Mouse (Mus musculus) hindbrain, embryonic 10.5 days (tissue): ENCODE results near the gene 4930402F06Rik. TPM values are rescaled to one million over a fixed set of nuclear protein-coding genes. Genes with fewer than 3 reads are reported as not detected.

Experiments used
- DNase-seq: peaks from one replicate; pipeline ENCODE4 v3.0.0-alpha.2; 2017; ENCODE audit warnings: low spot score
- H3K27ac ChIP-seq: fragments of 300-500 bp; sonication (generic); 2 replicates; pipeline ENCODE4 v1.5.1; 2016; ENCODE audit warnings: mild to moderate bottlenecking, moderate library complexity
- H3K27me3 ChIP-seq: fragments of 300-500 bp; sonication (generic); 2 replicates; pipeline ENCODE4 v1.6.1; 2016; ENCODE audit warnings: mild to moderate bottlenecking; ENCODE audit not compliant: poor library complexity, insufficient read depth, severe bottlenecking
- H3K36me3 ChIP-seq: fragments of 300-500 bp; sonication (generic); 2 replicates; pipeline ENCODE4 v1.6.1; 2016; ENCODE audit warnings: mild to moderate bottlenecking, moderate library complexity
- H3K4me1 ChIP-seq: fragments of 300-500 bp; sonication (generic); replicated peaks from 2 replicates; pipeline ENCODE4 v1.6.1; 2016; ENCODE audit warnings: mild to moderate bottlenecking
- H3K4me3 ChIP-seq: fragments of 300-500 bp; sonication (generic); 2 replicates; pipeline ENCODE4 v1.5.1; 2016; ENCODE audit warnings: mild to moderate bottlenecking, moderate library complexity
- H3K9me3 ChIP-seq: fragments of 300-500 bp; sonication (generic); 2 replicates; pipeline ENCODE4 v1.6.1; 2016; ENCODE audit warnings: mild to moderate bottlenecking, moderate library complexity
- WGBS: fragments of 180-500 bp; shearing (Covaris S2); methylation state at CpG from one replicate; pipeline ENCODE4 v1.1.7; 2016; 5-methylcytosine and 5-hydroxymethylcytosine counted together
- polyA plus RNA-seq: library from polyadenylated mRNA; unstranded; fragments of >200 nt; fragmentation: Nextera tagmentation; extraction: Ambion mirVana; gene quantifications from 2 replicates; pipeline ENCODE4 v1.2.1, GENCODE M21; 2016

4930402F06Rik gene
- polyA plus RNA-seq, 1 experiment from 2014 or later: not detected

DNA sequence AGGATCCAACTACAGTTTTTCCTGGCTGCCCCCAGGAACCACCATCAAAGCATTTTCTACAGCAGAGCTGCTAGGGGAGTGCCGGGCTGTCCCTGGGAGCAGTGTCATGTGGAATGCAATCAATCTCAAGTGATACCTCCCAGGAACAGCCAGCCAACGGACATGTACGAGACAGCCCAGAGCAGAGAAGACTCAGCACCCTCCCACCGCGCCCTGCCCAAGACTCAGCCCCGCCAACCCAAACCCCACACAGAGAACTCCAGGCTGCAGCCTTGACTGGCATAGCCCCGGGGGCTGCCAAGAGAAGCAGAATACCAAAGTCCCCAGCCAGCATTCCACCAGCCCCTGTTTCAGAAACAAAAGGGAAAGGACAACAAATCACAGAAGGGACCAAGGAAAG, 35.0 kb upstream of the 4930402F06Rik start:
- H3K27ac ChIP-seq: peak overlapping the region; percentile 75; the same call in 1 of the 2 replicates
- WGBS: 48% methylated on average over 7 of the region's 7 CpGs
- no peaks in the 10 kb centered on the region for H3K36me3 ChIP-seq
- no peaks in the 10 kb centered on the region for H3K27me3 ChIP-seq
- H3K4me1 ChIP-seq: peaks cover 46% of the 10 kb centered on the region
- no peaks in the 10 kb centered on the region for H3K9me3 ChIP-seq
- H3K4me3 ChIP-seq: peak overlapping the region; percentile 12; the same call in 1 of the 2 replicates
- DNase-seq: no peak

DNA sequence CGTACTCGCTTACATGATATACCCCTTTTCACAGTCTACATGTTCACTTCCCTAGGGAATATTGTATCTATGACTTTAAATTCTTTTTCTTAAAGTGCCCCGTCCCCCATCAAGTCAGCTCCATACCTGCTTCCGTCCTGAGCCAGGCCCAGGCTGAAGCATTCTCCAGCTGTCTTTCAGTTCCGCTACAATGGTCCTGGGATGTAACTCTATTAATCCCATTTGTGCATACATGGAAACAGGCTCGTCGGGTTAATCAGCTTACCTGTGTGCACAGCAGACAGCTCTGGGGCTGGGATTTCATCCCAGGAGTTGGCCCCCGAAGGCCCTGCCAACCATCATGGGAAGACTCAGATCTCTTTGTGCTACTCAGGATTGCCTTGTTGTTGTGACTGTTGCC, 33.8 kb upstream of the 4930402F06Rik start:
- Histone ChIP-seq H3K4me3 (no peak overlapping the region), H3K27me3 (no peaks in the 10 kb centered on the region), H3K36me3 (no peaks in the 10 kb centered on the region), H3K4me1 (peaks cover 46% of the 10 kb centered on the region), H3K9me3 (no peaks in the 10 kb centered on the region), H3K27ac (no peak overlapping the region)
- no peak for DNase-seq
- whole genome bisulfite sequencing: 87% methylated on average over 8 of the region's 8 CpGs

DNA sequence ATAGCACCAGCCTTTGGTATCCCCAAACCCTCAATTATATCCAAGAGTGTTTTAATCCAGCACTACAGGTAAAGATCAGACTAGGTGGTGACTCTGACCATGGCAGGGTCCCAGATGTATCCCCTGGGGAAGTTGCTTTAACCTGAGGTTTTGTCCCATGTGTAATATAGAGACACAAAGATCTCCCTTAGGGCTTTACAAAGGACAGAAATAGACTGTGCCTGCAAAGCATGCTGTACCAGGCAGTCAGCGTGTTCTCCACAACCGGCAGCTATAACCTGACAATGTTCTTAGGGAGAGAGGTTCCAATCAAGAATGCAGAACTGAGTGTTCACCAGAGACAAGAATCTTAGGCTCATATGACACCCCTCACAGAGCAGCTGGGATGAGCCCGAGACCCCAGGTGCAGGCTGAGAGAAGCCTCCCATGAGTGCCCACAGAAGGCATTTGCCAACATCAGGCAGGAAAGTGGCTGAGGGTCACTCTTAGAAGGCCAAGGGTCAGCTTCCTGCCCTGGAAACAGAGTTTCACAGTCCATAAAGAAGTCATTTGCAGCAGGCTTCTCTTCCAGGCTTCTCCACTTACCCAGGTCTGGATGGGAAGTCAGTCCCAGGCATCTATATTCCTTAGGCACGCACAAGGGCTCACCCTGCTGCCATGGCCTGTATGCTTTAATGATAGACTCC, 31.8 kb upstream of the 4930402F06Rik start:
- no peaks in the 10 kb centered on the region for H3K9me3 ChIP-seq
- no peak for DNase-seq
- no peaks in the 10 kb centered on the region for H3K36me3 ChIP-seq
- H3K27ac ChIP-seq: peak overlapping the region; percentile 6; the same call in 1 of the 2 replicates
- H3K4me3 ChIP-seq: no peak overlapping the region
- H3K4me1 ChIP-seq: peaks cover 38% of the 10 kb centered on the region
- WGBS: 75% methylated on average over 4 of the region's 4 CpGs
- no peaks in the 10 kb centered on the region for H3K27me3 ChIP-seq

DNA sequence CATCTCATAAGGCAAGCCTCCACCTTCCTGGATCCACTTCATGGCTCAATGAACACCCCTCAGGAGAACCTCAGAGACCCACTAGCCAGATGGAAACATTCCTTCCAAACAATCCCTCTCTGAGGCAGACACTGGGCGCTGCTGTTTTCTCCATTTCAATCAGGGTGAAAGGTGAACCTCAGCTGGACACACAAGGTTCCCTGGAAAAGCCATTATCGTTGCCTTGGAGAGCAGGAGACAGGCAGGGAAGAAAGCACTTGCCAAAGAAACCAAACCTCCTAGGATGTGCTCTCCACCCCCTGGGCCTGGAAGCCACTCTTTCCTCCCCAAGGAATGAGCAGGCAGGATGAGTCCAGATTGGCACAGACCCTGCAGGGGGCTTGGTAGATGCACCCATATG, 30.6 kb upstream of the 4930402F06Rik start:
- Histone ChIP-seq H3K4me3 (no peak overlapping the region), H3K9me3 (no peaks in the 10 kb centered on the region), H3K27me3 (no peaks in the 10 kb centered on the region), H3K36me3 (no peaks in the 10 kb centered on the region), H3K4me1 (peaks cover 27% of the 10 kb centered on the region), H3K27ac (0 out of 2 replicates have a peak overlapping the region, but pooled peaks have one; percentile 47)
- WGBS: 26% methylated on average over 2 of the region's 2 CpGs
- no peak for DNase-seq

GRCm38 (mm10) chr2:35423711-35424339, 26.9 kb upstream of the 4930402F06Rik start:
- Histone ChIP-seq H3K4me1 (peaks cover 12% of the 10 kb centered on the region), H3K9me3 (peaks cover 5% of the 10 kb centered on the region; the same call in 1 of the 2 replicates), H3K27ac (no peak overlapping the region), H3K4me3 (no peak overlapping the region), H3K36me3 (peaks cover 9% of the 10 kb centered on the region; the same call in 1 of the 2 replicates), H3K27me3 (no peaks in the 10 kb centered on the region)
- 100% methylated on average over 1 of the region's 1 CpGs for WGBS
- no peak for DNase-seq

DNA sequence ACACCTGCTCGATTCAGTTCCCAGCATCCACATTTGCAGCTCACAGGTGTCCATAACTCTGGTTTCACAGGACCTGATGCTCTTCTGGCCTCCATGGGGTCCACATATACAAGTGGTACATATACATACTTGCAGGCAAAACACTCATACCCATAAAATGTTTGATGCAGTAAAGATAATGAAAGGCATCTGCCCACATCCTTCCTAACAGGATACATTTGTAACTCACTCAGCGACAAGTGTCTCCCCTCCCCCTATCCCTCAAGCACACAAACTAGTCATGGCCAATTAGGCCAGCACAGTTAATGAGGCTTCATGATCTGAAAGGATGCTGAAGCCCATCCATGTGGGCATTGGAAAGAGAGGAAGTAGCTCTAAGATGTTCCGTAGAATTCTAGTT, 25.4 kb upstream of the 4930402F06Rik start:
- Histone ChIP-seq H3K4me3 (no peak overlapping the region), H3K36me3 (peaks cover 9% of the 10 kb centered on the region; the same call in 1 of the 2 replicates), H3K9me3 (peaks cover 5% of the 10 kb centered on the region; the same call in 1 of the 2 replicates), H3K27ac (no peak overlapping the region), H3K4me1 (peaks cover 3% of the 10 kb centered on the region), H3K27me3 (no peaks in the 10 kb centered on the region)
- WGBS: 89% methylated on average over 3 of the region's 3 CpGs
- no peak for DNase-seq

- WGBS: 81% methylated on average over 1 of the region's 1 CpGs
- peaks cover 5% of the 10 kb centered on the region; the same call in 1 of the 2 replicates for H3K9me3 ChIP-seq
- H3K36me3 ChIP-seq: peaks cover 9% of the 10 kb centered on the region; the same call in 1 of the 2 replicates
- no peak overlapping the region for H3K4me3 ChIP-seq
- no peak overlapping the region for H3K27ac ChIP-seq
- no peak for DNase-seq
- H3K27me3 ChIP-seq: no peaks in the 10 kb centered on the region
- no peaks in the 10 kb centered on the region for H3K4me1 ChIP-seq
Measured at GRCm38 (mm10) chr2:35420681-35421080, 23.7 kb upstream of the 4930402F06Rik start.

DNA sequence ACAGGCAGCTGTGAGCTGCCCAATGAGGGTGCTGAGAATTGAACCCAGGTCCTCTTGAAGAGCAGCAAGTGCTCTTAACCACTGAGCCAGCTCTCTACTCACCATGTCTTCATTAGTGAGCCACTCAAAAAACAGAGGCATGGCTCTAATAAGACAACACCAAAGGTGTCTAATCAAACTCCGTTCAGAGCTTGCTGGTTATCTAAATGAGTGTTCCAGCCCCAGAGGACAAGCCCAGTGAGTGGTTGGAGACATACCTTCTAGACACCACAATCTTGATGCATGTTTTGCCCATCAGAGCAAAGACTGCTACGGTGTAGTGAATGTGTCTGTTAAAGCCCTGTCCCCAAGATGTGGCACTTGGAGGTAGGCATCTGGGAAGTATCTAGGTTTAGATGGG, 22.7 kb upstream of the 4930402F06Rik start:
- H3K9me3 ChIP-seq: peaks cover 5% of the 10 kb centered on the region; the same call in 1 of the 2 replicates
- H3K4me1 ChIP-seq: no peaks in the 10 kb centered on the region
- no peaks in the 10 kb centered on the region for H3K27me3 ChIP-seq
- peaks cover 9% of the 10 kb centered on the region; the same call in 1 of the 2 replicates for H3K36me3 ChIP-seq
- H3K4me3 ChIP-seq: no peak overlapping the region
- WGBS: 93% methylated on average over 2 of the region's 2 CpGs
- no peak for DNase-seq
- no peak overlapping the region for H3K27ac ChIP-seq

DNA sequence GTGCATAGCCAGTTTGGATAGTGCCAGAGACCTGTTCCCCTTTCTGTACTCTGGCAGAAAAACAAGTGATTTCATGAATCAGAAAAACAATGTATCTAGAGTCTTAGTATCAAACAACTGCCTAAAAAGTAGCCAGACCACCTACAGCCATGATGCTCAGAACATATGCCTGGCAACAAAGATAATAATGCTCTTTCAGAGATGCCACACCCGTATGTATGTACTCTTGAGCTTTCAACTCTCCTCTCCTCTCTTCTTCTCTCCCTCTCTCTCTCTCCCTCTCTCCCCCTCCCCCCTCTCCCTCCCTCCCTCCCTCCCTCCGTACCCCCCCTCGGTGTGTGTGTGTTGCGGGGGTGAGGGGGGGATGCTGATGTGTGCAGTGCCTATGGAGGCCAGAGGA, 22.3 kb upstream of the 4930402F06Rik start:
- Histone ChIP-seq H3K9me3 (peaks cover 5% of the 10 kb centered on the region; the same call in 1 of the 2 replicates), H3K27ac (no peak overlapping the region), H3K36me3 (peaks cover 9% of the 10 kb centered on the region; the same call in 1 of the 2 replicates), H3K27me3 (no peaks in the 10 kb centered on the region), H3K4me3 (no peak overlapping the region), H3K4me1 (no peaks in the 10 kb centered on the region)
- no peak for DNase-seq
- WGBS: 89% methylated on average over 4 of the region's 4 CpGs

GRCm38 (mm10) chr2:35417231-35417630, 20.3 kb upstream of the 4930402F06Rik start:
- Histone ChIP-seq H3K27ac (no peak overlapping the region), H3K36me3 (peaks cover 9% of the 10 kb centered on the region; the same call in 1 of the 2 replicates), H3K9me3 (peaks cover 5% of the 10 kb centered on the region; the same call in 1 of the 2 replicates), H3K4me3 (no peak overlapping the region), H3K4me1 (peaks cover 5% of the 10 kb centered on the region; the same call in 1 of the 2 replicates), H3K27me3 (no peaks in the 10 kb centered on the region)
- DNase-seq: no peak
- 81% methylated on average over 1 of the region's 1 CpGs for WGBS

- no peak overlapping the region for H3K4me3 ChIP-seq
- no peak for DNase-seq
- WGBS: 81% methylated on average over 6 of the region's 6 CpGs
- H3K9me3 ChIP-seq: peaks cover 5% of the 10 kb centered on the region; the same call in 1 of the 2 replicates
- H3K27me3 ChIP-seq: no peaks in the 10 kb centered on the region
- H3K4me1 ChIP-seq: peaks cover 5% of the 10 kb centered on the region; the same call in 1 of the 2 replicates
- no peak overlapping the region for H3K27ac ChIP-seq
- H3K36me3 ChIP-seq: peaks cover 9% of the 10 kb centered on the region; the same call in 1 of the 2 replicates
Measured at GRCm38 (mm10) chr2:35416473-35416872, 19.5 kb upstream of the 4930402F06Rik start.

- Histone ChIP-seq H3K4me3 (no peak overlapping the region), H3K9me3 (no peaks in the 10 kb centered on the region), H3K4me1 (peaks cover 5% of the 10 kb centered on the region; the same call in 1 of the 2 replicates), H3K36me3 (no peaks in the 10 kb centered on the region), H3K27ac (no peak overlapping the region), H3K27me3 (no peaks in the 10 kb centered on the region)
- 96% methylated on average over 3 of the region's 3 CpGs for WGBS
- DNase-seq: no peak
Measured at GRCm38 (mm10) chr2:35412810-35413209, 15.8 kb upstream of the 4930402F06Rik start.

DNA sequence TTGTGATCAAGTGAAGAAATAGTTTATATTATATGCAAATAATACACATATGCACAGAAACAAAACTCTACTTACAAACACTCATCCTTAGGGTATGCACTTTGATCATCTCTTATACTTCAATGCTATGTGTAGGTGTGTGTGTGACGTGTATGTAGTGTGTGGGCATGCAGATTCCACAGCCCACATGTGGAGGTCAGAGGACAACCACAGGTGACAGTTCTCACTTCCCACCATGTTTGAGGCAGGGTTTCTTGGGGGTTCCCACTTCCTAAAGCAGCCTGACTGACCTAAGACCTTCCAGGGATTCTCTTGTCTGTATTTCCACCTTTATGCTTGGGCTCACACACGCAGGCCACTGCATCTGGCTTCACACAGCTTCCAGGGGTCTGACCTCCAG, 15.3 kb upstream of the 4930402F06Rik start:
- no peak overlapping the region for H3K4me3 ChIP-seq
- H3K27me3 ChIP-seq: no peaks in the 10 kb centered on the region
- H3K27ac ChIP-seq: no peak overlapping the region
- no peaks in the 10 kb centered on the region for H3K9me3 ChIP-seq
- WGBS: 86% methylated on average over 2 of the region's 2 CpGs
- H3K4me1 ChIP-seq: peaks cover 5% of the 10 kb centered on the region; the same call in 1 of the 2 replicates
- no peak for DNase-seq
- H3K36me3 ChIP-seq: no peaks in the 10 kb centered on the region
